Mouse (Mus musculus): ENCODE data around the gene Smarca4. TPM values are rescaled to one million over a fixed set of nuclear protein-coding genes. Genes with fewer than 3 reads are reported as not detected.

Gene Smarca4
- polyA plus RNA-seq, 1 experiment from 2014 or later = 47.2 TPM

DNA sequence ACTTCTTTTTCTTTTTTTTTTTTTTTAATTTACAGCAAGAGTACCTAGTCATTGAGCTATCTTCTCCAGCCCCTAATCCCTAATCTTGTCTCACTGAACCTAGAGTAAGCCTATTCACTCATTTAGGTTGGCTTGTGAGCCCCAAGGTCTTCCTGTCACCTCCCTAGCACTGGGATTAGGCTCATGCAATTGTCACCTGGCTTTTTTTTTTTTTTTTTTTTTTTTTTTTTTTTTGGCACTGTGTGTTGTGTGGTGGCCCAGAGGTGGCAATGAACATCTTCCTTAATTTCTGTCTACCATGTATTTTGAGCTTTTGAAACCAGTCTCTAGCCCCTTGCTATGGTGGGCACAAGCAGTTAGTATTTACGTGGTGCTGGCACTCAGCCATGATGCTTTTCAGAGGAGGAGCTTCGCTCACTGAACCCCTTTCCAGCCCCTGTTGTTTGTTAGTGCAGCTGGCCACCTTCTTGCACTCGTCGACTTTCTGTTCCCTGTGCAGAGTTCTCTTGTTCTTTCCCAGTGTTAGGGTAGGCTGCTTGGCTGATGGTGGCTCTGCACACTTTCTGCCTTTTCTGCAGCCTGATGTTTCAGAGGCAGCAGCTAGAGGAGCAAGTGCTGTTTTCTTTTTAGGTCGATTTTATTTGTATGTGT, 11.3 kb downstream of the Smarca4 start:
- no peak overlapping the region for H3K4me3 ChIP-seq
- H3K27ac ChIP-seq = no peak overlapping the region
- WGBS (ENCODE audit: insufficient replicate concordance) = 77% methylated on average over 5 of the region's 5 CpGs

DNA sequence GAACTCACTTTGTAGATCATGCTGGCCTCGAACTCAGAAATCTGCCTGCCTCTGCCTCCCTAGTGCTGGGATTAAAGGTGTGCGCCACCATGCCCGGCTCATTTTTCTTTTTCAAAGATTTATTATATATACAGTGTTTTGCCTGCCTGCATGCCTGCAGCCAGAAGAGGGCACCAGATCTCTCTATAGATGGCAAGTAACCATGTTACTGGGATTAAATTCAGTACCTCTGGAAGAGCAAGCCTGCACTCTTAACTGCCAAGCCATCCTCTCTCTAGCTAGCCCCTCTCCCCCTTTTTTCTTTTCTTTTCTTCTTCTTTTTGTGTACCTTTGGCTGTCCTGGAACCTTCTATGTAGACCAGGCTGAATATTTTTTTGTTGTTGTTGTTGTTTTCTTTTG, 14.7 kb downstream of the Smarca4 start:
- no peaks in the 10 kb centered on the region for H3K9me3 ChIP-seq (replicated peaks)
- no peak overlapping the region for H3K27ac ChIP-seq
- H3K4me3 ChIP-seq = no peak overlapping the region
- H3K9ac ChIP-seq = no peak overlapping the region
- H3K4me1 ChIP-seq = peaks cover under 1% of the 10 kb centered on the region; the same call in 1 of the 2 replicates
- 79% methylated on average over 3 of the region's 3 CpGs for WGBS (ENCODE audit: insufficient replicate concordance)
- H3K27me3 ChIP-seq (replicated peaks) = no peaks in the 10 kb centered on the region
- peaks cover 47% of the 10 kb centered on the region for H3K36me3 ChIP-seq
- ATAC-seq = no peak
- no peak overlapping the region for H3K4me2 ChIP-seq

More for the DNA sequence above, 11.3 kb downstream of the Smarca4 start:
- Histone ChIP-seq H3K36me3 (peaks cover 17% of the 10 kb centered on the region), H3K9ac (no peak overlapping the region), H3K4me2 (no peak overlapping the region), H3K9me3 (replicated peaks) (no peaks in the 10 kb centered on the region), H3K4me1 (peaks cover 27% of the 10 kb centered on the region), H3K27me3 (replicated peaks) (no peaks in the 10 kb centered on the region)
- no peak for ATAC-seq

DNA sequence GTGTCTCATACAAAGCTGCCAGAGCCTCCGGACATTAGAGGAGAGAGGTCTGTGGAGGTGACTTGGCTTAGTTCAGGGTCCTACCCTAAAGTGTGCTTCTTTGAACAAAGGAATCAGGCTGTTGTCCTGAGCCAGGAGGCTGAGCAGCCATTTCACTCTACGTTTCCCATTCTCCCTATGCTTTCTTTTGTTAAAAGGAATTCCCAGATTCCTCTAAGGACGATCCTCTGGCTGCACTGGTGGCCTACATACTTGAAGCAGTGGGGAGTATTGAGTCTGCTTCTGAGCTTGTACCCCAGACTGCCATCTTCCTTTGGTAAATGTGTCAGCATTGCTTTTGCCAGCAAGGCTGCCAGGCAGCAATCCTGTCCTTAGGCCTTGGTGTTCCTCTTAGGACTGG, 17.1 kb downstream of the Smarca4 start:
- Histone ChIP-seq H3K4me2 (no peak overlapping the region), H3K27ac (no peak overlapping the region), H3K27me3 (replicated peaks) (no peaks in the 10 kb centered on the region), H3K9me3 (replicated peaks) (no peaks in the 10 kb centered on the region), H3K4me1 (no peaks in the 10 kb centered on the region), H3K9ac (no peak overlapping the region), H3K36me3 (peaks cover 72% of the 10 kb centered on the region), H3K4me3 (no peak overlapping the region)
- no peak for ATAC-seq
- 82% methylated on average over 3 of the region's 3 CpGs for WGBS (ENCODE audit: insufficient replicate concordance)

DNA sequence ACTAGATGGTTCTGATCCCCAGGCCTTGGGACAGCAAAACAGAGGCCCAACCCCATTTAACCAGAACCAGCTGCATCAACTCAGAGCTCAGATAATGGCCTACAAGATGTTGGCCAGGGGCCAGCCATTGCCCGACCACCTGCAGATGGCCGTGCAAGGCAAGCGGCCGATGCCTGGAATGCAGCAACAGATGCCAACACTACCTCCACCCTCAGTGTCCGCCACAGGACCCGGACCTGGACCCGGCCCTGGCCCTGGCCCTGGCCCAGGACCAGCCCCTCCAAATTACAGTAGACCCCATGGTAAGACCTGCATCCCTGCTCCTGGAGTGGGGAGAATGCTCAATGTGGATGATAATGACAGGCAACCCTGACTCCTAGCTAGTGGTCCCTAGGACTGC, 19.7 kb downstream of the Smarca4 start:
- 86% methylated on average over 7 of the region's 7 CpGs for whole genome bisulfite sequencing (ENCODE audit: insufficient replicate concordance)
- no peak for ATAC-seq
- H3K4me2 ChIP-seq = no peak overlapping the region
- H3K9me3 ChIP-seq (replicated peaks) = no peaks in the 10 kb centered on the region
- H3K36me3 ChIP-seq = peaks cover 97% of the 10 kb centered on the region
- H3K27ac ChIP-seq = no peak overlapping the region
- no peak overlapping the region for H3K9ac ChIP-seq
- no peak overlapping the region for H3K4me3 ChIP-seq
- H3K4me1 ChIP-seq = no peaks in the 10 kb centered on the region
- H3K27me3 ChIP-seq (replicated peaks) = no peaks in the 10 kb centered on the region

DNA sequence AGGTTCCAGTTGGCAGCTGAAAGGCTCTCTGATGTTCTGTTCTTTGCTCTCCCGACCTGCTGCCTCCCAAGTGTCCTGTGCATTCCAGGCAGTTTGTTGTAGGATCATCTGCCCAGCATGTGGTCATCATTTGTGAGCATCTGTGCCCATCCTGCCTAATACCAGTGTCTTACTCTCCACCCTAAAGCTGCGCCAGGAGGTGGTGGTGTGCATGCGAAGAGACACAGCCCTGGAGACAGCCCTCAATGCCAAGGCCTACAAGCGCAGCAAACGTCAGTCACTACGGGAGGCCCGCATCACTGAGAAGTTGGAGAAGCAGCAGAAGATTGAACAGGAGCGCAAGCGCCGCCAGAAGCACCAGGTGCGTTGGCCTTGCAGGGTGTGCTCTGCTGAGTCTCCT, 23.1 kb downstream of the Smarca4 start:
- no peak for ATAC-seq
- WGBS (ENCODE audit: insufficient replicate concordance) = 95% methylated on average over 11 of the region's 11 CpGs
- H3K27ac ChIP-seq = no peak overlapping the region
- H3K9me3 ChIP-seq (replicated peaks) = no peaks in the 10 kb centered on the region
- H3K4me2 ChIP-seq = no peak overlapping the region
- no peak overlapping the region for H3K9ac ChIP-seq
- H3K36me3 ChIP-seq = peaks cover 100% of the 10 kb centered on the region
- H3K4me1 ChIP-seq = no peaks in the 10 kb centered on the region
- no peak overlapping the region for H3K4me3 ChIP-seq
- no peaks in the 10 kb centered on the region for H3K27me3 ChIP-seq (replicated peaks)

DNA sequence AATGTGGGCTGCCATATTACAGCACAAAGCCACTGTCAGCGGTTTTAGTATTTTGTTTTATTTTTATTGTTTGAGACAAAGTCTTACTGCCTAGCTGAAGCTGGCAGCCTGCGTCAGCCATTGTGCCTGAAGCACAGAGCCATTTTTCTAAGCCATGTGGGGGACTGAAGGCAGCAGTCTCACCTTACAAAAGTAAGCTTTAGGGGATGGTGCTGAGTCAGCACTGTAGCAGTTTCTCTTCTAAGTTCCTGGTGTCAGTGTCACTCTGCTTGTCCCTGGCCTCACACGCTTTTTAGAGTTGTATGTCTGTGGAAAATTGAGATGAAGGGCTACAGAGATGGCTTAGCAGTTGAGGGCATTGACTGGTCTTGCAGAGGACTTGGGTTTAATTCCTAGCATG, 30.4 kb downstream of the Smarca4 start:
- Histone ChIP-seq H3K36me3 (peaks cover 95% of the 10 kb centered on the region), H3K4me2 (no peak overlapping the region), H3K4me3 (no peak overlapping the region), H3K27me3 (replicated peaks) (no peaks in the 10 kb centered on the region), H3K9ac (no peak overlapping the region), H3K9me3 (replicated peaks) (no peaks in the 10 kb centered on the region), H3K27ac (no peak overlapping the region), H3K4me1 (no peaks in the 10 kb centered on the region)
- WGBS (ENCODE audit: insufficient replicate concordance) = 89% methylated on average over 3 of the region's 3 CpGs
- no peak for ATAC-seq

DNA sequence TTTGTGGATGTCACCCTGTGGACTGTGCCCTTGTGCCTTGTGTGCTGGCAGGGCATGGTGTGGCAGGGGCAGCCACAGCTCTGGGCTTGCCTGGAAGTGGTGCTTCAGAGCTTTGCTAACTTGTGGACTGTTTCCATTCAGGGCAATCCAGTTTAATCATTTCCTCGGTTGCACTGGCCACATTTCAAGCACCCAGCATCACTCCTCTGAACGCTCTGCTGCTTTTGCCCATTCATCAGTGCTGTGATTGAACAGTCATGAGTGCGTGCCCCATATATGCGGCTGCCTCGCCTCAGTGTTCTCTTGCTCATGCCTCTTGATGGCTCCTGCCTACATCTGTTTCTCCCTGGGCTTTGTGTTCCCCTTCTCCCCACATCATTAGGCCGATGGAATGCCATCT, 31.8 kb downstream of the Smarca4 start:
- Histone ChIP-seq H3K36me3 (peaks cover 94% of the 10 kb centered on the region), H3K27ac (no peak overlapping the region), H3K4me1 (no peaks in the 10 kb centered on the region), H3K4me2 (no peak overlapping the region), H3K4me3 (no peak overlapping the region), H3K9me3 (replicated peaks) (no peaks in the 10 kb centered on the region), H3K9ac (no peak overlapping the region), H3K27me3 (replicated peaks) (no peaks in the 10 kb centered on the region)
- WGBS (ENCODE audit: insufficient replicate concordance) = 86% methylated on average over 6 of the region's 6 CpGs
- ATAC-seq = no peak

DNA sequence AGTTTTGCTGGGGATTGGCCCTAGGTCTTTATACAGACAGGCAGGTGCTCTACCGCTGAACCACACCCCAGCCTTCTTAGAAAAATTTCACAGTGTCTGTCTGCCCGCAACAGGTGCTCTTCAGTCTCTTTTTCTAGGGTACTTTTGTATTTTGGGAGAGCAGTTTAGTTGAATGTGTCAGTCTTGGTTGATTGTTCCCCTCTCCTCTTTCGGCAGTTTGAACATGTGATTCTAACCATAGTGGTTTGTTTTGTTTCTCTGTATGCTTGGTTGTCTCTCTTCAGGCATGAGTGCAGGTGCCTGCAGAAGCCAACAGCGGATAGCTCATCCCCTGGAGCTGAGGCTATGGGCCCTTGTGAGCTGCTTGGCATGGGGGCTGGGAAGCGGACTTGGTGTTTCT, 36.3 kb downstream of the Smarca4 start:
- H3K27me3 ChIP-seq (replicated peaks) = no peaks in the 10 kb centered on the region
- no peak overlapping the region for H3K9ac ChIP-seq
- no peaks in the 10 kb centered on the region for H3K4me1 ChIP-seq
- WGBS (ENCODE audit: insufficient replicate concordance) = 78% methylated on average over 5 of the region's 5 CpGs
- peaks cover 96% of the 10 kb centered on the region for H3K36me3 ChIP-seq
- H3K27ac ChIP-seq = no peak overlapping the region
- ATAC-seq = no peak
- no peak overlapping the region for H3K4me3 ChIP-seq
- no peaks in the 10 kb centered on the region for H3K9me3 ChIP-seq (replicated peaks)
- no peak overlapping the region for H3K4me2 ChIP-seq

DNA sequence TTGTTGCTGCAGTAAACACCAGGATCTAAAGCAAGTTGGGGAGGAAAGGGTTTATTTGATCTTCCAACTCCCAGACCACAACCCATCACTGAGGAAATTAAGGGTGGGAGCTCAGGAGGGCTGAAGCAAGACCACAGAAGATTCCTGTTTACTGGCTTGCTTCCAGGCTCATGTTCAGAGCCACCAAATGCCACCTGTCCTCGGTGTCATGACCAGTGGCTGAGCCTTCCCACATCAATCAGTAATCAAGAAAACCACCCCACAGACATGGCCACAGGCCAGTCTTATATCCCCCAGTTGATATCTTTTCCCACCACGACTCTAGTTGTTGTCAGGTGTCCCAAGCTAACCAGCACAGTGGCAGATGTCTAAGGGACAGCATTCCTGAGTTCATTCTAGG, 37.3 kb downstream of the Smarca4 start:
- H3K27ac ChIP-seq = no peak overlapping the region
- peaks cover 96% of the 10 kb centered on the region for H3K36me3 ChIP-seq
- H3K9ac ChIP-seq = no peak overlapping the region
- no peak for ATAC-seq
- no peak overlapping the region for H3K4me3 ChIP-seq
- 71% methylated on average over 2 of the region's 2 CpGs for WGBS (ENCODE audit: insufficient replicate concordance)
- no peaks in the 10 kb centered on the region for H3K9me3 ChIP-seq (replicated peaks)
- no peaks in the 10 kb centered on the region for H3K4me1 ChIP-seq
- no peak overlapping the region for H3K4me2 ChIP-seq
- no peaks in the 10 kb centered on the region for H3K27me3 ChIP-seq (replicated peaks)

DNA sequence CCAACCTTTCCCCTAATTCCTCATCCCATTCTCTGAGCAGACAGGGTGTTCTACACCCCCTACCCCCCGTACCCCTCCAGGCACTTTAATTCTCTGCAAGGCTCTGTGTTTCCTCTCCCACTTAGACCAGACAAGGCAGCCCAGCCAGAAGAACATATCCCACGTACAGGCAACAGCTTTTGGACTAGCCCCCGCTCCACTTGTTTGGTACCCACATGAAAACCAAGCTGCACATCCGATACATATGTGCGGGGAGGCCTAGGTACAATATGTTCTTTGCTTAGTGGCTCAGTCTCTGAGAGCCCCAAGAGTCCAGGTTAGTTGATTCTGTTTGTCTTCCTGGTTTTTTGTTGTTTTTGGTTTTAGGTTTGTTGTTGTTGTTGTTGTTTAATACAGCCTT, 46.1 kb downstream of the Smarca4 start:
- no peaks in the 10 kb centered on the region for H3K4me1 ChIP-seq
- H3K36me3 ChIP-seq = peaks cover 100% of the 10 kb centered on the region
- ATAC-seq = no peak
- WGBS (ENCODE audit: insufficient replicate concordance) = 87% methylated on average over 5 of the region's 5 CpGs
- H3K4me2 ChIP-seq = no peak overlapping the region
- no peak overlapping the region for H3K4me3 ChIP-seq
- H3K27me3 ChIP-seq (replicated peaks) = no peaks in the 10 kb centered on the region
- no peak overlapping the region for H3K9ac ChIP-seq
- no peak overlapping the region for H3K27ac ChIP-seq
- H3K9me3 ChIP-seq (replicated peaks) = no peaks in the 10 kb centered on the region

DNA sequence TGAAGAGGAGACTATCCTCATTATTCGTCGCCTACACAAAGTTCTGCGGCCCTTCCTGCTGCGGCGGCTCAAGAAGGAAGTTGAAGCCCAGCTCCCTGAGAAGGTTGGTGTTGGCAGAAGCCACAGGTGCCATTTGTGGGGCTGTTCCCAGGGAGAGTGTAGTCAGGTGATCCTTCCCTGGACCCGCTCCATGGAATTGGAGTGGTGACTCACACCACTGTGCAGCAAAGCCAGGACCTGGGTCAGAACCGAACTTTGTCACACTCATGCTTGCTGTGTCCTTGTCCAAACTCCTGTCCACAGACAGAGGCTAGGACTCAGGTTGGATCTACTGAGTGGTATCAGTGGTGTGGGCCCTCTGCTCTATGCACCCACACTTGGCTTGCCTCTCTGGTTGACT, 53.0 kb downstream of the Smarca4 start:
- Histone ChIP-seq H3K4me3 (no peak overlapping the region), H3K4me1 (no peaks in the 10 kb centered on the region), H3K36me3 (peaks cover 100% of the 10 kb centered on the region), H3K27ac (no peak overlapping the region), H3K4me2 (no peak overlapping the region), H3K9me3 (replicated peaks) (no peaks in the 10 kb centered on the region), H3K9ac (no peak overlapping the region), H3K27me3 (replicated peaks) (no peaks in the 10 kb centered on the region)
- 87% methylated on average over 7 of the region's 7 CpGs for WGBS (ENCODE audit: insufficient replicate concordance)
- no peak for ATAC-seq

DNA sequence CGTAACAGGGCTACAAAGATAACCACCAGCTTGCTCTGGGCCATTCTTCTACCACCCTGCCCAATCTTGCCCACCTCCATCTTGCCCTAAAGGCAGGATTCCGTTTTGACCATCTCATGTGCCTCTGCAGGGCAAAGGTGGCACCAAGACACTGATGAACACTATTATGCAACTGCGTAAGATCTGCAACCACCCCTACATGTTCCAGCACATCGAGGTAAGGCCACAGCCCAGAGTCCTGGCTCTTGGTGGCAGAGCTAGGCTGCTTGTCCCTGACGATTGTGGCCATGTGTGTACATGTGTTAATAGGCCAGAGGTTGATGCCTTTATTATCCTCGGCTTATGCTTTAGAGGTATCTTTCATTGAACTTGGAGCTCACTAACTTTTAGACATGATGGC, 54.4 kb downstream of the Smarca4 start:
- Histone ChIP-seq H3K4me1 (no peaks in the 10 kb centered on the region), H3K4me3 (no peak overlapping the region), H3K36me3 (peaks cover 100% of the 10 kb centered on the region), H3K9ac (no peak overlapping the region), H3K27me3 (replicated peaks) (no peaks in the 10 kb centered on the region), H3K9me3 (replicated peaks) (no peaks in the 10 kb centered on the region), H3K4me2 (no peak overlapping the region), H3K27ac (no peak overlapping the region)
- 82% methylated on average over 6 of the region's 6 CpGs for WGBS (ENCODE audit: insufficient replicate concordance)
- no peak for ATAC-seq

DNA sequence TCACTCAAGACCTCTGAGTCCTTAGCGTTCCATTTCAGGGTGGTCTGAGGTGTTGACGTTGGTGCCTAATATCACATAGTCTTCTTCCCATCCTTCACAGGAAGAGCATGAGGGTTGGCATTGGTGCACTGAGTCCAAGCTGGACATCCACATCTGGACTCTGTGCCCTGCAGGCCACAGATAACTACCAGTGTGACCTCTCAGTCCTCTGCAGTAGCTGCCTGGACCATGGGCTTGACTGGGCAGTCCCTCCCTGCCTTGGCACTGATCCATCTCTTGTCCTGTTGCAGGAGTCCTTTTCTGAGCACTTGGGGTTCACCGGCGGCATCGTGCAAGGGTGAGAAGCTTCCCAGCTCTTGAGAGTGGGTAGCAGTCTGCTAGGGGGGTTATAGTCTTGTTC, 55.8 kb downstream of the Smarca4 start:
- Histone ChIP-seq H3K9me3 (replicated peaks) (no peaks in the 10 kb centered on the region), H3K27me3 (replicated peaks) (no peaks in the 10 kb centered on the region), H3K9ac (no peak overlapping the region), H3K4me2 (no peak overlapping the region), H3K4me1 (no peaks in the 10 kb centered on the region), H3K27ac (no peak overlapping the region), H3K36me3 (peaks cover 100% of the 10 kb centered on the region), H3K4me3 (no peak overlapping the region)
- no peak; the same call in 1 of the 2 replicates for ATAC-seq
- WGBS (ENCODE audit: insufficient replicate concordance) = 81% methylated on average over 5 of the region's 5 CpGs
